Mouse (Mus musculus) E14TG2a.4 (cell line): ENCODE measurements around the gene Olfr1416.

Experiments used
- CTCF ChIP-seq: conservative IDR thresholded peaks from 2 replicates; pipeline ENCODE4 v1.5.1; 2014; ENCODE audit warnings: low read length
- NANOG ChIP-seq: IDR thresholded peaks from 2 replicates; pipeline ENCODE4 v1.6.1; 2014; ENCODE audit warnings: borderline replicate concordance, low read length, mixed read lengths
- POU5F1 ChIP-seq: IDR thresholded peaks from 2 replicates; pipeline ENCODE4 v1.6.1; 2014; ENCODE audit warnings: low read length, borderline replicate concordance

GRCm38 (mm10) chr1:92440066-92440750 lies 44.7 kb downstream of the Olfr1416 start:
- TF ChIP-seq CTCF (no peak), NANOG (no peak), POU5F1 (no peak)
